In genomic region chr13:113337223-113337858, GRCm38 (mm10) we compare ENCODE assay signal across 9 mouse cellular contexts. TPM values are rescaled to one million over a fixed set of nuclear protein-coding genes. Genes with fewer than 3 reads are reported as not detected.
A peak's percentile ranks its signal among the peaks of the same experiment; 100 is the strongest.
DNase-seq lines count a peak whose midpoint lies in the region; ATAC-seq and TF ChIP-seq lines count a peak whose summit lies in the region.
"Had no signal": no experiment of that assay in that cellular context is flagged by ENCODE, and none has a peak within 500 bp of the region (broad histone marks: within the 10 kb centered on the region; RNA-seq: fewer than 3 reads in every experiment).

No protein-coding gene starts in this region.

- peaks cover 10% of the 10 kb centered on the region for H3K4me1 ChIP-seq in limb, embryonic 14.5 days (ENCODE audit: control insufficient read depth, insufficient read depth, low read length)
- H3K4me1 ChIP-seq: liver, embryonic 15.5 days had no signal

- H3K27me3 ChIP-seq in limb, embryonic 14.5 days (ENCODE audit: control insufficient read depth, insufficient read depth, low read length) = no peaks in the 10 kb centered on the region
- H3K27me3 ChIP-seq: liver, embryonic 15.5 days had no signal

- peak; percentile 74 for ATAC-seq in limb, embryonic 14.5 days (ENCODE audit: low FRiP score, low read depth)
- no peak for ATAC-seq in erythroid progenitor cell, adult 5-6 weeks (replicated peaks; ENCODE audit: low FRiP score, poor library complexity, severe bottlenecking)

- no peak overlapping the region for H3K4me2 ChIP-seq in limb, embryonic 14.5 days (replicated peaks; ENCODE audit: low read depth, low read length, severe bottlenecking)
- H3K4me2 ChIP-seq: liver, embryonic 15.5 days had no signal

- H3K4me3 ChIP-seq in limb, embryonic 14.5 days (replicated peaks; ENCODE audit: low read length) = no peak overlapping the region
- H3K4me3 ChIP-seq: liver, embryonic 15.5 days had no signal

- peak; percentile 58 to 62 for DNase-seq in urinary bladder, postnatal 36 days (ENCODE audit: low spot score in 2 of 2)
- DNase-seq in urinary bladder, postnatal 4 days (ENCODE audit: low spot score in 2 of 2) = no peak
- peak; percentile 14 for DNase-seq in cerebellum, adult 11-12 months
- DNase-seq in gastrocnemius, adult 8-10 months (ENCODE audit: low spot score in 2 of 2) = peak; percentile 19 to 33
- DNase-seq in kidney, postnatal 10 days = peak; percentile 84
- DNase-seq in limb, embryonic 14.5 days (ENCODE audit: low spot score) = peak; percentile 72
- DNase-seq in ovary, postnatal 14 days (ENCODE audit: low spot score) = peak; percentile 55

- no peak for TF ChIP-seq POLR2A in limb, embryonic 14.5 days (IDR thresholded peaks at IDR 0.05; ENCODE audit: borderline replicate concordance, extremely low read depth, insufficient read depth, insufficient read length)

- no peaks in the 10 kb centered on the region for H3K9me3 ChIP-seq in limb, embryonic 14.5 days (ENCODE audit: control insufficient read depth, low read length)
- H3K9me3 ChIP-seq: liver, embryonic 15.5 days had no signal

- no peaks in the 10 kb centered on the region; the same call in none of the 2 replicates for H3K36me3 ChIP-seq in limb, embryonic 14.5 days (ENCODE audit: control insufficient read depth, insufficient read depth, low read length)
- H3K36me3 ChIP-seq: liver, embryonic 15.5 days had no signal

- no peak overlapping the region for H3K27ac ChIP-seq in limb, embryonic 14.5 days (replicated peaks; ENCODE audit: low read depth, low read length)
- H3K27ac ChIP-seq: liver, embryonic 15.5 days had no signal

- WGBS in limb, embryonic 14.5 days = 51% methylated on average over 6 of the region's 6 CpGs

- no peak overlapping the region for H3K9ac ChIP-seq in limb, embryonic 14.5 days (ENCODE audit: low read depth, low read length, severe bottlenecking)
- H3K9ac ChIP-seq: liver, embryonic 15.5 days had no signal

RNA-seq across cellular contexts. Expression of gene BC067074, which starts 44.4 kb away (rescaled TPM):
- 1 to 10 TPM in 1 of 4 experiments, under 1 TPM in 3; 0.77 to 1.1 (median 0.90) TPM for total RNA-seq in gastrocnemius, adult 8-10 months (2022)
- polyA plus RNA-seq in limb, embryonic 14.5 days (2012; rRNA removed) = 21.9 and 26.1 TPM in 2 replicates
- polyA plus RNA-seq in limb, embryonic 14.5 days (2014; fragmentation: Nextera tagmentation; extraction: Ambion mirVana) = 8.6 and 10.0 TPM in 2 replicates
- total RNA-seq in erythroid progenitor cell, adult 5-6 weeks (2015; ENCODE audit: low replicate concordance) = not detected in 2 replicates
- total RNA-seq in erythroid progenitor cell, adult 5-6 weeks (2017; ENCODE audit: low replicate concordance) = not detected in 2 replicates

Comparison
In these comparisons a context has a peak if more than half of its experiments do, and no peak if none do; other contexts are left out.
1. DNase-seq: peak in urinary bladder, postnatal 36 days (2 of 2), cerebellum, adult 11-12 months (single experiment), gastrocnemius, adult 8-10 months (2 of 2), kidney, postnatal 10 days (single experiment), limb, embryonic 14.5 days (single experiment) and ovary, postnatal 14 days (single experiment); none in urinary bladder, postnatal 4 days (0 of 2).